Mouse (Mus musculus) heart, postnatal 36 days (tissue): ENCODE results near the gene Duox1. TPM values are rescaled to one million over a fixed set of nuclear protein-coding genes. Genes with fewer than 3 reads are reported as not detected.
A peak's percentile ranks its signal among the peaks of the same experiment; 100 is the strongest.

ENCODE experiments used
- DNase-seq, 2 experiments: peaks; one replicate each; pipeline ENCODE4 v3.0.0; 2021 to 2022
- intact Hi-C: fragments of 180-260 bp; cut with DNase I; formaldehyde crosslinking; loops from one replicate; pipeline ENCODE4 v1.15.1; 2025
- total RNA-seq, 2 experiments: library from RNA; stranded (reverse); gene quantifications; 2 replicates each; pipeline ENCODE4 v1.2.3; 2021

Gene Duox1
- total RNA-seq, 2 experiments from 2014 or later: 0.17 to 0.27 TPM

DNA sequence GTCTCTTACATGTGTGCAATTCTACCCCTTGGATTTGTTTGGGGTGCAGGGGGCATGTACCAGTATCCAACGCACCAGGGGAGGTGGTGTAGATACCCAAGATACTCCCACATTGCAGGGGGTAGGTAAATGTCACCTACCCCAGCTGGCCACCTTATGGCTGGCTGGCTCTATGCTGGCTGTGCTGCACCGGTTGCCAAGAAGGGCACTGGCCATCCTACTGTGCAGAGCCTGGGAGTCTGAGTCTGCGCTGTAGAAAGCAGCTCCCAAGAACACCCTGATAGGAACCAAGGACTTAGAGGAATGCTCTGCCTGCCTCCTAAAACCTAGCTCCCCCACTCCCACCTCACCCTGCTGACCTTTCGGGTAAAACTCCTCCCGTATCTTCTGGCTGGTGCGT lies 37.5 kb downstream of the Duox1 start:
- intact Hi-C loops: no loop called here
- DNase-seq: no peak

- DNase-seq: no peak
These were observed 38.3 kb downstream of the Duox1 start for GRCm38 (mm10) chr2:122353765-122354164.

DNA sequence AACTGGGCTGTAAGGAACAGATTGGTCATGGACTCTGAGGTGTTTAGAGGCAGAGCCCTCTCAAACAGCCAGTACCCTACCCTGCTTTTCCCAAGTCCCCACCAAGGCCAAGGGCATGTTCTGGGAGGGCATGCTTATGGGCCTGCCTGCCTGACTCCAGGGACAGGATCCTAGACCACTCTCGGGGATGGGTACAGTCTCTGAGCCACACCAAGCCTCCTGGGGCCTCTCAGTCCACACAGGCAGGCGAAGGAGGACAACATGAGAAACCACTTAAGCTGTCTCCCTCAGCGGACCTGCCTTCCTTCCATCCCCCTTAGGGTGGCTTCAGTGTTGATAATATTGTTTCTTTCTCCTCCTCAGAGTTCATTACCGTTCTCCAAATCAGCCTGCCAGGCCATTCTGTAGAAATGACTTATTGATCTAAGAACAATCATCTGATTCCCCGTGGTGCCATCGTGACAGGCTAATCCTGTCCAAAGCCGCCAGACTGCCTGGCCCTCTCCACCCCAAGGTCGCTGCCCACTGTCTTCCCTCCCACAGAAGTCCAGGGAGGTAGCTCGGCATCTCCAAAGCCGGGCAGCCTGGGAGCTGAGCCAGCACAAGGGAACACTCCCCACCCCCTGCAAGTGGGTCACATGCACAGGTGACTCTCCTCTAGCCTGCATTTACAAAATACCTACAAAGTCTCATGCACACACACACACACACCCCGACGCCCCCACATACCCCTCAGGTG lies 38.9 kb downstream of the Duox1 start:
- no peak for DNase-seq
- intact Hi-C loops: no loop called here

More at GRCm38 (mm10) chr2:122353765-122354164, 38.3 kb downstream of the Duox1 start:
- intact Hi-C loops: no loop called here

GRCm38 (mm10) chr2:122355389-122355788 lies 39.9 kb downstream of the Duox1 start:
- no peak for DNase-seq
- intact Hi-C loops: no loop called here

GRCm38 (mm10) chr2:122356187-122356586 lies 40.7 kb downstream of the Duox1 start:
- no peak for DNase-seq
- intact Hi-C loops: no loop called here

DNA sequence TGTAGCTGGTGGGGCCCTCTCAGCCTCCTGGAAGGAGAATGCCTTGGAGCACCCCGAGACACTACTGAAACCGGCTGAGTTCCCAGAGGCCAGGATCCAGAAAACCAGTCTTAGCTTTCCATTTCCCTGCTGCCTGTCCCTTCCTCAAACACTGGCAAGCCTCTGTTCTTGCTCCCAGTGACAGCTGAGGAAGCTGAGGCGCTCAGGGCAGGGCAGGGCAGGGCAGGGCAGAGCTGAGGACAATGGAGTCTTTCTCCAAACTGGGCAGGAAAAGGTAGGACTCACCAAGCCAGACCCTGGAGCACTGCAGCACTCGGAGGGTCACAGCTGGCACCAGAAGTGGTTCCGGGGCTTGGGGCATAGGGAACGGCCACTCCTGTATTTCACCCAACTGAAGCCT lies 44.8 kb downstream of the Duox1 start:
- intact Hi-C loops: loop anchor here (10.0 kb wide), 1 partner anchor 406 kb away; the partner anchor contains the start of genes Ctdspl2 and Mageb3

DNA sequence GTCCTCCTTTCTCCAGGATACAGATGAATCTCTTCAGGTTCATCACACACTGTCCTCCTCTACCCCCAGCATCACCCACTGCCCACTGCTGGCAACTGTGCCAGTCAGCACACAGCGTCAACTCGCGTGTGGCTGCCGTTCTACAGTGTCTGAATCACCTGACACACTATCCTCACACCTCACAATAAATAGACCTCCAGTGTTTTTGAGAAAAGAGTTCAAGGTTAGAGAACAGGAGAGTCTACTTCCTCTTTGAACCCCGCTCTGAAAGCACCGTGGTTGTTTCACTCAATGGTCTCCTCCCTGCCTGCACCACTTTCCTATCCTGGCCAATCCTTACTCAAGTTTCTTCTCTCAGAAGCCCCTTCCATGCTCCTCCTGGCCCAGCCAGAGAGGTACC lies 45.7 kb downstream of the Duox1 start:
- DNase-seq: no peak
- intact Hi-C loops: loop anchor here (10.0 kb wide), 1 partner anchor 406 kb away; the partner anchor contains the start of genes Ctdspl2 and Mageb3

More for the DNA sequence above, 44.8 kb downstream of the Duox1 start:
- no peak for DNase-seq

- intact Hi-C loops: loop anchor here (10.0 kb wide), 1 partner anchor 407 kb away; the partner anchor contains the start of genes Ctdspl2 and Mageb3
- DNase-seq: no peak
These were observed 46.6 kb downstream of the Duox1 start for GRCm38 (mm10) chr2:122361868-122362621.

DNA sequence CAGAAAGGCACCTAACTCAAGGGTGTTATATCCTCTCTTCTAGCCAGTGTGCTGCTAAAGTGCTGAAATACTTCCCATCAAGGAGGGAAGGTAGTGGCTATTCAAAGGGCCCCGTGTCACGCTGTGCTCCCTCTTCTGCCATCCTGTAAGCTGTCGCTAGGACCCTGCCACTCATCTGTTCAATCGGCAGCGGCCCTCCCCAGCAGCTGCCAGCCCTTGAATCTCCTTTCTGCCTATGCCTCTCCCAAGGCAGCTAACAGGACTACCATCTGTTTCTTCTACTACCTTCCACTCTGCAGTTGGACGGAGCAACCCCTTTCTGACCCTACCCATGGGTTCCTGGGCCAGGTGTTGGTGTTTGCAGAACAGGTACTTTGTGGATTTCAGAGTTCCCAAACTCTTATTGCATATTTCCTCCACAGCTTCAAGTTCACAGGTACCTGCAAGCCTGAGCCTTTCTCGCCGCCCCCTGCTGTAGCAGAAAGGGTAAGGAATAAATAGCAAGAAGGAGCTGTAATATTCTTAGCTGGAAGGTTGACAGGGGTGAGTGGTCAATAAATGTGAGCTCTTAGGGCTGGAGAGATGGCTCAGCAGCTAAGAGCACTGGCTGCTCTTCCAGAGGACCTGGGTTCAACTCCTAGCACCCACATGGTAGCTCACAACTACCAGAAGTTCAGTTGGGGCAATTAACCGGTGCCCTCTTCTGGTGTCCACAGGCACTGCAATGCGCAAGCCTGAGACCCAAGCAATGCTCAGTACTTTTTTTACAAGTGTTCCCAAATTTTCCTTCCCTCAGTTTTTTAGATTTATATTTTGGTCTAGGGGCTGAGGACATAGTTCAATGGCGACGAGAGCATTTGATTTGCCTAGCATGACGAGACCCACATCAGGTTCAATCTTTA lies 47.4 kb downstream of the Duox1 start:
- DNase-seq: no peak
- intact Hi-C loops: loop anchor here (10.0 kb wide), 1 partner anchor 408 kb away; the partner anchor contains the start of genes Ctdspl2 and Mageb3

DNA sequence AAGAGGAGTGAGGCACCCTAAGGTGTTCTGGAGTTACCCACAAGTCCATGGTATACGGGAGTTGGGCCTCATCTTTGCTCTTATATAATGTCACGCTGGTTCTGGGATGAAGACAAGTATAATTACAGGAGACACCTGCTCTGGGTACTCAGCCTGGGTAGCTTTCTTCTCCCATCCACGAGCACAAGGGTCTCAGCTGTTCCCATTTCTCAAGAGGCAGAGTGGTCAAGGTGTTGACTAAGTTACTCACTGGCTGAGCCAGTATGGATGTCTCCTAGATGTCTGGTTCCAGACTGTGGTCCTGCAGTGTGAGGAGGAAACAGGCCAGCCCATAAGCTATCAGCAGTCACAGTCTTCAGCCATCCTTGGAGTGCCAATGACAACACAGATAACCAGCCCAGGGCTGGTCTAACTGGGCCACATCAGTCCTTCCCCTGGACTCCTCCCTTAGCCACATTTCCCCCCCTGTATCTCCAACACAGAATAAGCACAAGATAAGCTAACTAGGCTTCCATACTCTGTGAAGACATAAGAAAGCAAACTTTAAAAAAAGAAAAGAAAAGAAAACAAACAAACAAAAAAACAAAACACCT lies 49.0 kb downstream of the Duox1 start:
- no peak for DNase-seq
- intact Hi-C loops: loop anchor here (10.0 kb wide), 1 partner anchor 410 kb away; the partner anchor contains the start of genes Ctdspl2 and Mageb3

DNA sequence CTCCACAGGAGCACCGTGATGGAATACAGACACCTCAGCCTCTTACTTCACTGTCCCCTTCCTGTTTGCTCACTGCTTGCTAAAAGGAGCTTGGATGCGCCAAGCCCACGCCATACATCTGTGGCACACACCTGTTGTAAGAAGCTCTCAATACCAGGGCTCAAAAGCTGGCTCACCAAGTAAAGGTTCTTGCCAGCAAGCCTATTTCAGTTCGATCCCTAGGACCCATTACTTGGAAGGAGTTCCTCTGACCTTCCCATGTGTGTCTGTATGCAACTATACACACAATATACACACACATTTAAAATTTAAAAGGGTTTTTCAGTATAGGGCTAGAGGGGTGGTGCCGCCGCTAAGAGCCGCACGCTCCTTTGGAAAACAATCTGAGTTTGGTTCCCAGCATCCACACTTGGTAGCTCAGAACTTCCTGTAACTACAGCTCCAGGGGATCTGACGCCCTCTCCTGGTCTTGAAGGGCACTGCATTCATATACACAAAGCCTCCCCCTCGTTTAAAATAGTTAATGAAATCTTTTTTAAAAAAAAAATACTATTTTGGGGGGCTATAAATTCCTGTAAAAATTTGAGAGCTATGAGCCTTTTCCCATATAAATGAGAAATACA lies 49.9 kb downstream of the Duox1 start:
- intact Hi-C loops: loop anchor here (10.0 kb wide), 1 partner anchor 411 kb away; the partner anchor contains the start of genes Ctdspl2 and Mageb3
- no peak for DNase-seq

DNA sequence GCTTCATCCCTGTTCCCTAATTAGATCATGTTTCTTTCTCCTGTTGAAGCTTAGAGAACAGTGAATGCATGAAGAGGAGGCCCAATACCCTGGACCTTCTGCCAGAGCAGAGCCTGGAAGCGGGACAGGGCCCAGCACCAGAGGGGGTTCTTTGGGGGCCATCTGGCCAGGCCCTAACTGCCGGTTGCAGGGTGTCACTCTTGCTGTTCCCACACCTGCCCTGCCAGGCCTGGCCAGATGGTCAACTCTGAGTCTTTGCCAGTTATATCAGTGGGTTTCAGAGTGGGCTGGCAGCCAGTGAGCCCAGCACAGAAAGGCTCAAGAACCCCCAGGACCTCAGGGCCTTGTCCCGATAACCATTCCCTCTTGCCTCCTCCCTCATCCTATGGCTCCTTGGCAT lies 50.6 kb downstream of the Duox1 start:
- no peak for DNase-seq
- intact Hi-C loops: loop anchor here (10.0 kb wide), 1 partner anchor 411 kb away; the partner anchor contains the start of genes Ctdspl2 and Mageb3

DNA sequence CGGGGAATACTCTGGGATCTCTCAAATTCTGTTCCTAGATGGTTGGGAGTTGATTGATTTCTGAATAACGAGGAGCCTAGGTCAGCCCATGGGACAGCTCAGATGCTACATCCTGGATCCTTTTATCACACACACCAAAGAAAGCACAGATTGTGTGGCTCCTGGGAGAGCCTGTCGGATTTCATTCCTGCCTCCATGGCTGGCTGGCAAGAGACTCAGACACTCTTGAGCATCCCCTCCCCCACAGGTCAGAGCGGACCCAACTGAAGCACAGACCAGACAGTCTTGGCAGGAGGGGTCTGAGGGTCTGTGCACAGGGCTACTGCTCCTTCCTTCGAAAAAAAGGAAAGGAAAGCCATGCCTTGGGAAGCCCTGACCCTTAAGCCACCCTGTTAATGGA lies 51.2 kb downstream of the Duox1 start:
- intact Hi-C loops: loop anchor here (10.0 kb wide), 1 partner anchor 412 kb away; the partner anchor contains the start of genes Ctdspl2 and Mageb3
- no peak for DNase-seq

DNA sequence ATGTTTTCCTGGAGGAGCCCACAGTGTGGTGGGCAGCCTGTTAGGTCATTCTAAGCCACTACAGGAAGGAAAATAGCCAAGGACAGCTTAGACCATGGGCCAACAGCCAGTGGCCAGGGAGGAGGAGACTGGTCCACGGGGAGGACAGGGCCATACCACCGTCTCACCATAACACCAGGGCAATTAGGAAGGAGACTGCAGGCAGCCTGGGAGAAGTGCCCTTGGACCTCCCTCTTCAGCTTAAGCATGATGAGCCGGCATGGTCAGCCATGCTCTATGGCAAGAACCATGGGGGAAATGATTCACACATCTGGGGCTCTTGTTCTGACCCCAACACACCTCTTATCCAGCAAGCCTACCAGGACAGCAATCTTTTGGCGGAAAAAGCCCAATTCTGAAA lies 51.7 kb downstream of the Duox1 start:
- intact Hi-C loops: loop anchor here (10.0 kb wide), 1 partner anchor 412 kb away; the partner anchor contains the start of genes Ctdspl2 and Mageb3
- no peak for DNase-seq

DNA sequence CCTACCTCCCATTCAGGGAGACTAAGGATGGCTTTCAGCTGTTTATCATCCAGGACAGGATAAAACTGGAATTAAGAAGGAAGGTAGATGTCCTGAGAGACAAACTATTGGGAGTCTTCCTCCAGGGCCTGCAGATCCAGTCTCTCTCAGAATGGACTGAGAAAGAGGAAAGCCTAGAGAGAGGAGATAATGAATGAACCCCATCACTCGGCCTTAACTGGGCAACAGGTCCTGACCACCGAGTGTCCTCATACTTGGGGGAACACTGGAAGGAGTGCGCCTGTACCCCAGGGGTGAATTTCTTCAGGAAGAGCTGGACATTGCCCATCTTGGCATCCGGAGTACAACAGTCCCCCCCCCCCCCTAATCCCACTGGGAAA lies 52.2 kb downstream of the Duox1 start:
- intact Hi-C loops: loop anchor here (2.0 to 10.0 kb wide), 2 partner anchors 19 to 413 kb away; partner anchors contain the start of genes Ctdspl2 and Mageb3
- no peak for DNase-seq

- peak in 1 of 2 experiments; percentile 31 for DNase-seq
- intact Hi-C loops: loop anchor here (2.0 to 10.0 kb wide), 2 partner anchors 20 to 414 kb away; partner anchors contain the start of genes Ctdspl2 and Mageb3
These were observed 52.9 kb downstream of the Duox1 start for GRCm38 (mm10) chr2:122368081-122368971.

DNA sequence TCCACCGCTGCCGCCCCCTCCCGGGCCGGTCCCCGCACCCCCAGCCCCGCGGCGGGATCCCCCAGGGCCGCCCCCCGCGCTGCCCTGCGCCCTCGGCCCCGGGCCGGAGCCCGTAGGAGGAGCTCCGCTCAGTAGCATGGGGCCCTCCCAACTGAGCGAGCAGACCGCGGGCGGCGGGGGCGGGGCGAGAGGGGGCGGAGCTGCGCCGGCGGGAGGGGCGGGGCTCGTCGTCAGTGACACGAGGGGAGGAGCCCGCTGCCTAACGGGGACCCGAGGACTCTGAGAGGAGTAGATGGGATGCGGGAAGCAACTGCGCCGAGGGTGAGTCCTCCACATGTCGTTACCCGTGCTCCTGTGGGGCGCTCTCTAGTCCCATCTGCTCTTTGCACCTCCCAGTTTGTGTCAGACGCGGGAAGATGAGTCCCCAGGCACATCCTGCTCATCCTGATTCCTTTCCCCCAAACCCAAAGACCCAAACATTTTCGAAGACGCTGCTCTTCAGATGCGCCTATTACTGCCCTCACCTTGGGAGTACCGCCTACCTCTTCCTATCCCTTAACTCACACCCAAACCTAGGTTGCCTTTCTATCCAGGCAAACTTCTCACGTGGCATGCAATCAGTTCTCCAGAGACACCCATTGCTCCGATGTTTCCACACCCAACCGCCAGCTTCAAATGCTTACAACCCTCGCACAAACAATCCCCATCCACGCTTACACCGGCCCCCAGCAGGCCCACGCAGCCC lies 53.7 kb downstream of the Duox1 start, which contains the start of gene Shf:
TSS of gene Shf (minus strand) at position 168 of the 745 bp plus-strand sequence.
- DNase-seq: peak; percentile 90 to 91
- intact Hi-C loops: loop anchor here (2.0 to 10.0 kb wide), 2 partner anchors 20 to 414 kb away; partner anchors contain the start of genes Ctdspl2 and Mageb3
